Mouse (Mus musculus) thymus, adult 2 months (tissue): ENCODE measurements at regions not wholly inside any gene's neighbourhood (a gene's known extent, or its start where the extent isn't known, plus 50 kb on each side); places are given as distances from the start of the nearest gene placed in this dataset.

Experiments used
- DNase-seq: peaks from one replicate; pipeline ENCODE4 v3.0.0; 2021
- H3K27ac ChIP-seq: fragments of 200-500 bp; 2 replicates; pipeline ENCODE4 v1.5.1; 2012; ENCODE audit warnings: low read length, control low read depth; ENCODE audit not compliant: control insufficient read depth, insufficient read depth
- H3K27me3 ChIP-seq: fragments of 200-500 bp; 2 replicates; pipeline ENCODE4 v1.6.1; 2012; ENCODE audit warnings: mild to moderate bottlenecking, low read length, moderate library complexity, mixed read lengths; ENCODE audit not compliant: control insufficient read depth, insufficient read depth
- H3K36me3 ChIP-seq: fragments of 200-500 bp; 2 replicates; pipeline ENCODE4 v1.6.1; 2012; ENCODE audit warnings: mild to moderate bottlenecking, low read length, moderate library complexity; ENCODE audit not compliant: control insufficient read depth, insufficient read depth
- H3K4me1 ChIP-seq: fragments of 200-500 bp; replicated peaks from 2 replicates; pipeline ENCODE4 v1.6.1; 2012; ENCODE audit warnings: low read length; ENCODE audit not compliant: control insufficient read depth, insufficient read depth
- H3K4me3 ChIP-seq: fragments of 200-500 bp; 2 replicates; pipeline ENCODE4 v1.5.1; 2012; ENCODE audit warnings: mild to moderate bottlenecking, low read length, control low read depth, moderate library complexity; ENCODE audit not compliant: control insufficient read depth, insufficient read depth
- CTCF ChIP-seq: fragments of 200-500 bp; IDR thresholded peaks from 2 replicates; pipeline ENCODE4 v1.5.1; 2012; ENCODE audit warnings: mild to moderate bottlenecking, control low read depth, low read length, moderate library complexity, borderline replicate concordance; ENCODE audit not compliant: control insufficient read depth, poor library complexity, insufficient read depth; ENCODE audit errors: extremely low read depth
- POLR2A ChIP-seq: fragments of 200-500 bp; IDR thresholded peaks from 2 replicates; pipeline ENCODE4 v1.6.1; 2012; ENCODE audit warnings: mild to moderate bottlenecking, low read length, control low read depth, moderate library complexity; ENCODE audit not compliant: control insufficient read depth, poor library complexity, insufficient read depth; ENCODE audit errors: extremely low read depth
- WGBS: fragments of 180-500 bp; shearing (Covaris S2); methylation state at CpG from one replicate; pipeline ENCODE4 v1.1.7; 2018; 5-methylcytosine and 5-hydroxymethylcytosine counted together

- WGBS: 51% methylated on average over 6 of the region's 6 CpGs
- TF ChIP-seq CTCF (peak; percentile 92), POLR2A (no peak)
- H3K36me3 ChIP-seq: no peaks in the 10 kb centered on the region
- no peaks in the 10 kb centered on the region for H3K4me1 ChIP-seq
- H3K27me3 ChIP-seq: no peaks in the 10 kb centered on the region
- no peak overlapping the region for H3K4me3 ChIP-seq
- DNase-seq: peak; percentile 84
- H3K27ac ChIP-seq: no peak overlapping the region
These were observed 144.7 kb upstream of the Rpl38 start for GRCm38 (mm10) chr11:114523444-114524238.

- 65% methylated on average over 4 of the region's 4 CpGs for WGBS
- Histone ChIP-seq H3K27me3 (no peaks in the 10 kb centered on the region), H3K27ac (no peak overlapping the region), H3K4me3 (no peak overlapping the region), H3K4me1 (no peaks in the 10 kb centered on the region), H3K36me3 (no peaks in the 10 kb centered on the region)
- TF ChIP-seq CTCF (no peak), POLR2A (no peak)
- no peak for DNase-seq
These were observed 153.0 kb upstream of the Rpl38 start for GRCm38 (mm10) chr11:114515278-114515677.

- Histone ChIP-seq H3K4me3 (no peak overlapping the region), H3K36me3 (no peaks in the 10 kb centered on the region), H3K4me1 (no peaks in the 10 kb centered on the region), H3K27me3 (no peaks in the 10 kb centered on the region), H3K27ac (no peak overlapping the region)
- no peak for DNase-seq
- TF ChIP-seq POLR2A (no peak), CTCF (no peak)
- WGBS: 68% methylated on average over 2 of the region's 2 CpGs
These were observed 154.2 kb upstream of the Rpl38 start for GRCm38 (mm10) chr11:114514126-114514525.

- TF ChIP-seq POLR2A (no peak), CTCF (no peak)
- Histone ChIP-seq H3K36me3 (no peaks in the 10 kb centered on the region), H3K4me3 (no peak overlapping the region), H3K27ac (no peak overlapping the region), H3K27me3 (no peaks in the 10 kb centered on the region), H3K4me1 (no peaks in the 10 kb centered on the region)
- no peak for DNase-seq
- WGBS: 59% methylated on average over 5 of the region's 5 CpGs
These were observed 154.9 kb upstream of the Rpl38 start for GRCm38 (mm10) chr11:114513446-114513845.

GRCm38 (mm10) chr11:114511994-114512393 is 156.3 kb upstream of the Rpl38 start:
- WGBS: 61% methylated on average over 5 of the region's 5 CpGs
- Histone ChIP-seq H3K36me3 (no peaks in the 10 kb centered on the region), H3K27me3 (no peaks in the 10 kb centered on the region), H3K27ac (no peak overlapping the region), H3K4me3 (no peak overlapping the region), H3K4me1 (no peaks in the 10 kb centered on the region)
- TF ChIP-seq POLR2A (no peak), CTCF (no peak)
- no peak for DNase-seq

- TF ChIP-seq CTCF (no peak), POLR2A (no peak)
- WGBS: 68% methylated on average over 5 of the region's 5 CpGs
These were observed 165.8 kb upstream of the Rpl38 start for GRCm38 (mm10) chr11:114502562-114502961.

GRCm38 (mm10) chr11:114501869-114502540 is 166.3 kb upstream of the Rpl38 start:
- Histone ChIP-seq H3K36me3 (no peaks in the 10 kb centered on the region), H3K27ac (no peak overlapping the region), H3K27me3 (no peaks in the 10 kb centered on the region), H3K4me3 (no peak overlapping the region), H3K4me1 (no peaks in the 10 kb centered on the region)
- WGBS: 72% methylated on average over 5 of the region's 5 CpGs
- no peak for TF ChIP-seq POLR2A
- no peak for TF ChIP-seq CTCF
- no peak for DNase-seq

More at GRCm38 (mm10) chr11:114502562-114502961, 165.8 kb upstream of the Rpl38 start:
- no peaks in the 10 kb centered on the region for H3K27me3 ChIP-seq
- no peaks in the 10 kb centered on the region for H3K4me1 ChIP-seq
- no peak for DNase-seq
- no peak overlapping the region for H3K27ac ChIP-seq
- H3K36me3 ChIP-seq: no peaks in the 10 kb centered on the region
- H3K4me3 ChIP-seq: no peak overlapping the region
